Mouse (Mus musculus): Measurements from ENCODE around the gene Cnot2. TPM values are rescaled to one million over a fixed set of nuclear protein-coding genes. Genes with fewer than 3 reads are reported as not detected.

The Cnot2 gene
- total RNA-seq, 2 experiments from 2014 or later: 39.9 to 43.9 TPM

GRCm38 (mm10) chr10:116564828-116565602 lies 16.3 kb downstream of the Cnot2 start:
- DNase-seq (ENCODE audit: low spot score): no peak
- intact Hi-C loops (cut with DNase I): loop anchor here (5.0 kb wide), 1 partner anchor 48 kb away; no protein-coding TSS in a partner anchor

GRCm38 (mm10) chr10:116562731-116563480 lies 18.4 kb downstream of the Cnot2 start:
- intact Hi-C loops (cut with DNase I): no loop called here
- DNase-seq (ENCODE audit: low spot score): no peak

GRCm38 (mm10) chr10:116562210-116562609 lies 19.1 kb downstream of the Cnot2 start:
- intact Hi-C loops (cut with DNase I): no loop called here
- no peak for DNase-seq (ENCODE audit: low spot score)

GRCm38 (mm10) chr10:116559171-116559570 lies 22.1 kb downstream of the Cnot2 start:
- DNase-seq (ENCODE audit: low spot score): no peak
- intact Hi-C loops (cut with DNase I): no loop called here

- no peak for DNase-seq (ENCODE audit: low spot score)
- intact Hi-C loops (cut with DNase I): no loop called here
Observed at GRCm38 (mm10) chr10:116557166-116557565, 24.1 kb downstream of the Cnot2 start.

- intact Hi-C loops (cut with DNase I): no loop called here
- DNase-seq (ENCODE audit: low spot score): no peak
Observed at GRCm38 (mm10) chr10:116554434-116554833, 26.9 kb downstream of the Cnot2 start.

GRCm38 (mm10) chr10:116547958-116548357 lies 33.4 kb downstream of the Cnot2 start:
- DNase-seq (ENCODE audit: low spot score): no peak
- intact Hi-C loops (cut with DNase I): no loop called here

GRCm38 (mm10) chr10:116546177-116546576 lies 35.1 kb downstream of the Cnot2 start:
- DNase-seq (ENCODE audit: low spot score): no peak
- intact Hi-C loops (cut with DNase I): no loop called here

- no peak for DNase-seq (ENCODE audit: low spot score)
- intact Hi-C loops (cut with DNase I): loop anchor here (5.0 kb wide), 1 partner anchor 39 kb away; the partner anchor contains the start of gene Cnot2
Observed at GRCm38 (mm10) chr10:116543061-116543460, 38.2 kb downstream of the Cnot2 start.

GRCm38 (mm10) chr10:116540750-116541149 lies 40.6 kb downstream of the Cnot2 start:
- intact Hi-C loops (cut with DNase I): loop anchor here (5.0 kb wide), 1 partner anchor 42 kb away; the partner anchor contains the start of gene Cnot2
- no peak for DNase-seq (ENCODE audit: low spot score)

GRCm38 (mm10) chr10:116537495-116537894 lies 43.8 kb downstream of the Cnot2 start:
- no peak for DNase-seq (ENCODE audit: low spot score)
- intact Hi-C loops (cut with DNase I): no loop called here

- DNase-seq (ENCODE audit: low spot score): no peak
- intact Hi-C loops (cut with DNase I): loop anchor here (5.0 kb wide), 1 partner anchor 313 kb away; no protein-coding TSS in a partner anchor
Observed at GRCm38 (mm10) chr10:116534278-116534677, 47.0 kb downstream of the Cnot2 start.

GRCm38 (mm10) chr10:116532561-116532960 lies 48.8 kb downstream of the Cnot2 start:
- DNase-seq (ENCODE audit: low spot score): no peak
- intact Hi-C loops (cut with DNase I): loop anchor here (5.0 kb wide), 1 partner anchor 315 kb away; no protein-coding TSS in a partner anchor

GRCm38 (mm10) chr10:116531063-116531462 lies 50.2 kb downstream of the Cnot2 start:
- intact Hi-C loops (cut with DNase I): loop anchor here (5.0 kb wide), 1 partner anchor 316 kb away; no protein-coding TSS in a partner anchor
- DNase-seq (ENCODE audit: low spot score): no peak

- intact Hi-C loops (cut with DNase I): loop anchor here (5.0 kb wide), 1 partner anchor 48 kb away; no protein-coding TSS in a partner anchor
- DNase-seq (ENCODE audit: low spot score): no peak
Observed at GRCm38 (mm10) chr10:116519588-116519987, 61.7 kb downstream of the Cnot2 start.

GRCm38 (mm10) chr10:116515590-116515989 lies 65.7 kb downstream of the Cnot2 start:
- DNase-seq (ENCODE audit: low spot score): no peak
- intact Hi-C loops (cut with DNase I): loop anchor here (5.0 kb wide), 1 partner anchor 52 kb away; no protein-coding TSS in a partner anchor

- intact Hi-C loops (cut with DNase I): loop anchor here (5.0 kb wide), 1 partner anchor 52 kb away; no protein-coding TSS in a partner anchor
- no peak for DNase-seq (ENCODE audit: low spot score)
Observed at GRCm38 (mm10) chr10:116515158-116515557, 66.2 kb downstream of the Cnot2 start.

GRCm38 (mm10) chr10:116513254-116513635 lies 68.1 kb downstream of the Cnot2 start:
- no peak for DNase-seq (ENCODE audit: low spot score)
- intact Hi-C loops (cut with DNase I): no loop called here

- no peak for DNase-seq (ENCODE audit: low spot score)
- intact Hi-C loops (cut with DNase I): no loop called here
Observed at GRCm38 (mm10) chr10:116512521-116513253, 68.6 kb downstream of the Cnot2 start.

All from heart, postnatal 25 days (tissue).